Mouse (Mus musculus): ENCODE measurements at regions not wholly inside any gene's neighbourhood (a gene's known extent, or its start where the extent isn't known, plus 50 kb on each side); places are given as distances from the start of the nearest gene placed in this dataset.

DNA sequence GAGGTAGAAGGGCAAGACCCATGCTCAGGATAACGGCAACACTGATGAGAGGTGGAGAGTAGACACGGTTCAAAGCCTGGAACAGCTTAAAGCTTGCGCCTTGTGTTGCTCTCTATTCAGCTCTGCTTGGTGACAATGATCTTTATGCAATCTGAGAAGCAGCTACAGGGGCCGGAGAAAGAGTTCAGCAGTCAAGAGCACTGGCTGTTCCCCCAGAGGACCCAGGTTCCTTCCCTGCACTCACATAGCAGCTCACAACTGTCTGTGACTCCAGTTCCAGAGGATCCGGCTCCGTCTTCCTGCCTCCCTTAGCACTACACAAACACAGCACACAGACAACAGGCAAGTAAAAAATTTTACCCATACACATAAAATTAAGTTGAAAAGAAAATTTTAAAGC is 54.4 kb upstream of the Jade1 start:
- TF ChIP-seq POLR2A (IDR thresholded peaks at IDR 0.05; ENCODE audit: insufficient read depth, low read depth, low read length) = no peak
- no peak for TF ChIP-seq CTCF (IDR thresholded peaks at IDR 0.05; ENCODE audit: insufficient read depth, low read depth, low read length)
